Mouse (Mus musculus): Measurements from ENCODE around the gene Mt2.

GRCm38 (mm10) chr8:94169547-94169946 lies 2.9 kb upstream of the Mt2 start:
- TF ChIP-seq CTCF (IDR thresholded peaks at IDR 0.05; ENCODE audit: low read depth) (no peak), EP300 (optimal IDR thresholded peaks at IDR 0.05) (no peak)
